Mouse (Mus musculus) CH12.LX (cell line): ENCODE measurements at regions not wholly inside any gene's neighbourhood (a gene's known extent, or its start where the extent isn't known, plus 50 kb on each side); places are given as distances from the start of the nearest gene placed in this dataset.

Experiments used
- DNase-seq: peaks from one replicate; pipeline ENCODE4 v3.0.0-alpha.2; 2013; ENCODE audit errors: extremely low read depth
- H3K27ac ChIP-seq: 2 replicates; pipeline ENCODE4 v1.5.1; 2012; ENCODE audit warnings: low read depth, mild to moderate bottlenecking, control low read depth, moderate library complexity; ENCODE audit not compliant: insufficient read depth
- H3K27me3 ChIP-seq: replicated peaks from 2 replicates; pipeline ENCODE3; 2012; ENCODE audit warnings: inconsistent platforms
- H3K36me3 ChIP-seq, 2 experiments: replicated peaks in 1 of 2; 2 replicates each; pipeline versions ENCODE3 to v1.6.1; 2012; ENCODE audit warnings: inconsistent platforms in 1 of 2, low read length in 1 of 2, mild to moderate bottlenecking in 1 of 2, mixed read lengths in 1 of 2, moderate library complexity in 1 of 2; ENCODE audit not compliant: control insufficient read depth in 1 of 2, insufficient read depth in 1 of 2
- H3K4me1 ChIP-seq, 2 experiments: 2 replicates each; pipeline ENCODE4 v1.6.1; 2012; ENCODE audit warnings: inconsistent platforms in 1 of 2, moderate library complexity in 1 of 2; ENCODE audit not compliant: insufficient read depth in 2 of 2, control insufficient read depth in 1 of 2
- H3K4me2 ChIP-seq: 2 replicates; pipeline ENCODE4 v1.6.1; 2012; ENCODE audit warnings: low read depth, mild to moderate bottlenecking, control low read depth; ENCODE audit not compliant: poor library complexity, insufficient read depth, severe bottlenecking
- H3K4me3 ChIP-seq, 3 experiments: fragments of 150-350 bp in 1 of 3; sonication (generic) in 1 of 3; replicated peaks in 1 of 3; 2 replicates each; pipeline versions ENCODE3 to v1.5.1; 2011 to 2012; ENCODE audit warnings: low read depth in 2 of 3, low read length in 2 of 3, mild to moderate bottlenecking in 2 of 3, moderate library complexity in 2 of 3, control low read depth in 1 of 3, improper control_type of control experiment in 1 of 3, inconsistent platforms in 1 of 3, mixed read lengths in 1 of 3; ENCODE audit not compliant: poor library complexity in 1 of 3
- H3K79me2 ChIP-seq: replicated peaks from 2 replicates; pipeline ENCODE4 v1.6.1; 2012; ENCODE audit warnings: mild to moderate bottlenecking, moderate library complexity; ENCODE audit not compliant: control insufficient read depth, poor library complexity, insufficient read depth, severe bottlenecking; ENCODE audit errors: extremely low read depth
- H3K9ac ChIP-seq: 2 replicates; pipeline ENCODE4 v1.6.1; 2012; ENCODE audit warnings: low read depth, mild to moderate bottlenecking, control low read depth, moderate library complexity; ENCODE audit not compliant: insufficient read depth
- H3K9me3 ChIP-seq: replicated peaks from 2 replicates; pipeline ENCODE3; 2012; ENCODE audit warnings: low read length, inconsistent platforms, mixed read lengths
- CHD2 ChIP-seq: IDR thresholded peaks from 2 replicates; pipeline ENCODE4 v1.6.1; 2011; ENCODE audit warnings: low read length, improper control_type of control experiment
- ELF1 ChIP-seq: IDR thresholded peaks from 2 replicates; pipeline ENCODE4 v1.6.1; 2014; ENCODE audit warnings: low read depth, mild to moderate bottlenecking, inconsistent platforms, low read length, improper control_type of control experiment
- IRF4 ChIP-seq: IDR thresholded peaks from 2 replicates; pipeline ENCODE4 v1.6.1; 2014; ENCODE audit warnings: low read depth, mild to moderate bottlenecking, inconsistent platforms, low read length, improper control_type of control experiment
- KAT2A ChIP-seq: IDR thresholded peaks from 2 replicates; pipeline ENCODE4 v1.6.1; 2012; ENCODE audit warnings: low read length, improper control_type of control experiment, inconsistent platforms; ENCODE audit not compliant: insufficient replicate concordance
- MAX ChIP-seq: IDR thresholded peaks from 2 replicates; pipeline ENCODE4 v1.6.1; 2011; ENCODE audit warnings: low read length, improper control_type of control experiment
- MAZ ChIP-seq: IDR thresholded peaks from 2 replicates; pipeline ENCODE4 v1.6.1; 2012; ENCODE audit warnings: low read depth, mild to moderate bottlenecking, inconsistent platforms, low read length, improper control_type of control experiment, moderate library complexity
- MXI1 ChIP-seq: IDR thresholded peaks from 2 replicates; pipeline ENCODE4 v1.6.1; 2011; ENCODE audit warnings: mild to moderate bottlenecking, low read depth, low read length, improper control_type of control experiment
- NELFE ChIP-seq: IDR thresholded peaks from 2 replicates; pipeline ENCODE4 v1.6.1; 2011; ENCODE audit warnings: low read depth, low read length, improper control_type of control experiment
- PAX5 ChIP-seq: IDR thresholded peaks from 2 replicates; pipeline ENCODE4 v1.6.1; 2012; ENCODE audit warnings: low read length, inconsistent platforms, mixed read lengths
- RCOR1 ChIP-seq: conservative IDR thresholded peaks from 2 replicates; pipeline ENCODE4 v1.6.1; 2012; ENCODE audit warnings: low read depth, mild to moderate bottlenecking, inconsistent platforms, low read length, improper control_type of control experiment
- SIN3A ChIP-seq: IDR thresholded peaks from 2 replicates; pipeline ENCODE4 v1.6.1; 2012; ENCODE audit warnings: low read length, improper control_type of control experiment, inconsistent platforms
- SMC3 ChIP-seq: IDR thresholded peaks from 2 replicates; pipeline ENCODE4 v1.6.1; 2011; ENCODE audit warnings: low read depth, low read length, improper control_type of control experiment
- TCF12 ChIP-seq: IDR thresholded peaks from 2 replicates; pipeline ENCODE4 v1.6.1; 2014; ENCODE audit warnings: low read depth, mild to moderate bottlenecking, inconsistent platforms, low read length, improper control_type of control experiment
- USF1 ChIP-seq: IDR thresholded peaks from 2 replicates; pipeline ENCODE4 v1.6.1; 2014; ENCODE audit warnings: low read depth, mild to moderate bottlenecking, inconsistent platforms, low read length, improper control_type of control experiment
- USF2 ChIP-seq: conservative IDR thresholded peaks from 2 replicates; pipeline ENCODE4 v1.6.1; 2011; ENCODE audit warnings: low read depth, low read length, improper control_type of control experiment
- ZKSCAN1 ChIP-seq: IDR thresholded peaks from 2 replicates; pipeline ENCODE4 v1.6.1; 2012; ENCODE audit warnings: low read depth, inconsistent platforms, low read length, improper control_type of control experiment, borderline replicate concordance
- dilution Hi-C: fragments of 300-500 bp; cut with MboI; formaldehyde crosslinking; loops from 2 replicates; pipeline ENCODE4 v1.14.3; 2020; ENCODE audit warnings: low sequenced_read_pairs; ENCODE audit not compliant: extremely low pct_unique_long_range_greater_than_20kb, extremely low pct_ligation_motif_present
- in situ Hi-C: fragments of 300-500 bp; cut with MboI; formaldehyde crosslinking; loops from 3 replicates; pipeline ENCODE4 v1.14.3; 2019; ENCODE audit warnings: low sequenced_read_pairs, low pct_ligation_motif_present, low pct_unique_long_range_greater_than_20kb, mixed read lengths

DNA sequence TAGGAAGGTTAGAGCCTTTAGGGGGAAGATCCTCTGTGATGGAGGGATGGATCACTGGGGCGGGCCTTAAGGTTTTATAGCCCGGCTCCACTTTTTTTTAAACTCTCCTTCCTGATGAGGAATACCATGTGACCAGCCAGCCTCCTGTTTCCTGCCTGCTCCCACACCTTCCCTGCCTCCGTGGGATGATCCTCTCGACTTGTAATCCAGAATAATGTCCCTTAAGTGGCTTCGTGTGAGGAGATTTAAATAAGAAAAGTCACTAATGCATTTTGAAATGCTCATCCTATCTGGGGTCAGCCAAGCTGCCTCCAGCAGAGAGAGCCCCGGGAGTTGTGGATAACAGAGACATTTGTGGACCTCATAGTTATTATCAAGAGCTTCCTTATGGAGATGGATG is 200.0 kb upstream of the Sulf2 start:
- TF ChIP-seq USF2 = no peak
- no peak for TF ChIP-seq IRF4
- no peak for TF ChIP-seq ZKSCAN1
- no peak for TF ChIP-seq RCOR1
- no peak for TF ChIP-seq ELF1
- no peak for TF ChIP-seq SIN3A
- no peak for TF ChIP-seq KAT2A
- no peak for TF ChIP-seq SMC3
- no peak for TF ChIP-seq MAZ
- TF ChIP-seq NELFE = no peak
- Histone ChIP-seq H3K4me2 (no peak overlapping the region), H3K4me1 (no peaks in the 10 kb centered on the region), H3K4me3 (no peak overlapping the region), H3K79me2 (no peaks in the 10 kb centered on the region), H3K27ac (no peak overlapping the region), H3K9ac (no peak overlapping the region), H3K36me3 (no peaks in the 10 kb centered on the region), H3K9me3 (no peaks in the 10 kb centered on the region), H3K27me3 (peaks cover 24% of the 10 kb centered on the region)
- DNase-seq = no peak
- in situ Hi-C loops = no loop called here
- dilution Hi-C loops = no loop called here

DNA sequence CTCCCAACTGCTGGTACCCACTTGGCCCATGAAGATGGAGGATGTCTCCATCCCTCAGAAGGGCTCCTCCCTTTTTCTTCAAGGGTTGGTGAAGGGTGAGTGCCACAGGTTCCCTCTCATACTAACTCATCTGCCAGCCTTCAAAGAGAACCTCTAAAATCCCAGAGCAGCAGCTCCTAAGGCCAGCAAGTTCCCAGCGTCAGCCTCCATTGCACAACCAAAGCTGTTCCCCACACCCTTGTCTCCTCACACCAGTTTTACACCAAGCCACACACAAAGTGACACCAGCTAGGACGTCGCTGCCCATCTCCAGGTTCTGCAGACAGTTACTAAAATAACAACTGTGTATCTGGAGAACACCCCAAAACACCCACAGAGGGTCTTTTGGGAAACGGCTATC is 198.9 kb upstream of the Sulf2 start:
- in situ Hi-C loops (no loop called here), dilution Hi-C loops (no loop called here)
- Histone ChIP-seq H3K4me2 (no peak overlapping the region), H3K4me3 (no peak overlapping the region), H3K27ac (no peak overlapping the region), H3K9ac (no peak overlapping the region), H3K27me3 (peaks cover 27% of the 10 kb centered on the region), H3K4me1 (no peaks in the 10 kb centered on the region), H3K9me3 (no peaks in the 10 kb centered on the region), H3K79me2 (no peaks in the 10 kb centered on the region), H3K36me3 (no peaks in the 10 kb centered on the region)
- DNase-seq = no peak
- TF ChIP-seq SMC3 (no peak), TCF12 (no peak), ZKSCAN1 (no peak), PAX5 (no peak), CHD2 (no peak), KAT2A (no peak), USF1 (no peak), MXI1 (no peak), MAX (no peak)
